Mouse (Mus musculus) forebrain, embryonic 15.5 days (tissue): ENCODE data around the gene Vps35l. TPM values are rescaled to one million over a fixed set of nuclear protein-coding genes. Genes with fewer than 3 reads are reported as not detected.

Experiments used
- ATAC-seq: fragments of 200-750 bp; cut with Nextera tagmentation; replicated peaks from 2 replicates; pipeline ENCODE4 v1.8.0; 2017; ENCODE audit warnings: mild to moderate bottlenecking, moderate TSS enrichment, moderate library complexity
- H3K27ac ChIP-seq: fragments of 300-500 bp; sonication (generic); replicated peaks from 2 replicates; pipeline ENCODE4 v1.5.1; 2015; ENCODE audit warnings: mild to moderate bottlenecking, inconsistent platforms
- H3K27me3 ChIP-seq: fragments of 300-500 bp; sonication (generic); 2 replicates; pipeline ENCODE4 v1.6.1; 2015; ENCODE audit warnings: inconsistent platforms
- H3K36me3 ChIP-seq: fragments of 300-500 bp; sonication (generic); 2 replicates; pipeline ENCODE4 v1.6.1; 2015; ENCODE audit warnings: mild to moderate bottlenecking, inconsistent platforms
- H3K4me1 ChIP-seq: fragments of 300-500 bp; sonication (generic); 2 replicates; pipeline ENCODE4 v1.6.1; 2015; ENCODE audit warnings: inconsistent platforms
- H3K4me2 ChIP-seq: fragments of 300-500 bp; sonication (generic); replicated peaks from 2 replicates; pipeline ENCODE4 v1.6.1; 2015; ENCODE audit warnings: mild to moderate bottlenecking, inconsistent platforms
- H3K4me3 ChIP-seq: fragments of 300-500 bp; sonication (generic); 2 replicates; pipeline ENCODE4 v1.5.1; 2015; ENCODE audit warnings: mild to moderate bottlenecking, inconsistent platforms
- H3K9ac ChIP-seq: fragments of 300-500 bp; sonication (generic); replicated peaks from 2 replicates; pipeline ENCODE4 v1.6.1; 2015; ENCODE audit warnings: mild to moderate bottlenecking, inconsistent platforms
- H3K9me3 ChIP-seq: fragments of 300-500 bp; sonication (generic); 2 replicates; pipeline ENCODE4 v1.6.1; 2016; ENCODE audit warnings: inconsistent platforms
- whole genome bisulfite sequencing: fragments of 180-500 bp; shearing (Covaris S2); methylation state at CpG from one replicate; pipeline ENCODE4 v1.1.7; 2015; ENCODE audit warnings: mixed read lengths; 5-methylcytosine and 5-hydroxymethylcytosine counted together
- polyA plus RNA-seq: library from polyadenylated mRNA; unstranded; fragments of >200 nt; fragmentation: Nextera tagmentation; extraction: Ambion mirVana; gene quantifications from 2 replicates; pipeline ENCODE4 v1.2.1, GENCODE M21; 2015

Vps35l gene
- polyA plus RNA-seq, 1 experiment from 2014 or later = 105 TPM

DNA sequence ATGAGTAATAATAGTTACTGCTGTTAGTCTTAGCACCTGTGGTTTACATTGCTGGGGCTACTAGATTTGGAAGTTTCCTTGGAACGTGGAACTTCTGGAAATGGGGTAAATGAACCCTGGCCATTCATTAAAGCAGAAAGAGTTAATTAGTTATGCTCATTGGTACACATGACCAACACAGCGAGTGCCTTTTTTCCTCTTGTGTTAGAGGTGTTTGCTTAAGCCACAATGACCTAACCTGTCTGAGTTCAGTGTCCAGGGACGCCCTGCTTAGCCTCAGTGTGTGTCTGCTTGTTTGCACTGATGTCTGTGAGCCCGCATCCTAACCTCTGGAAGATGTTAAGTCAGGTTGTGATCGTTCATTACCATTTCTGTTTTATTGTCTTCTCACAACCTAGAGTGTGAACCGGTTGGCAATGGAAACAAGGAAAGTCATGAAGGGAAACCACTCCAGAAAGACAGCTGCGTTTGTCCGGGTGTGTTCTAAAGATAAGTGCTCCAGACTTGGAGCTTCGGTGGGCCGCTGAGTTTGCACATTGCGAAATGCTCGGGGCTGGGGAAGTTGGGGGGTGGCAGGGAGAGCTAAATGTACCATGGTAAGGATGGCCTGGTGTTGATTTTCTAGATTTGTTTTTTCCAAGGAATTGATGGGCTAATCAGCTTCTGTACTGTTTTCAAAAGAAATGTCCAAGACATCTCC, 71.5 kb downstream of the Vps35l start:
- no peak for ATAC-seq
- Histone ChIP-seq H3K4me1 (peaks cover 6% of the 10 kb centered on the region; the same call in 1 of the 2 replicates), H3K9me3 (no peaks in the 10 kb centered on the region), H3K4me3 (no peak overlapping the region), H3K27me3 (no peaks in the 10 kb centered on the region), H3K27ac (no peak overlapping the region), H3K4me2 (no peak overlapping the region), H3K9ac (no peak overlapping the region), H3K36me3 (peaks cover 32% of the 10 kb centered on the region)
- 87% methylated on average over 12 of the region's 12 CpGs for WGBS

DNA sequence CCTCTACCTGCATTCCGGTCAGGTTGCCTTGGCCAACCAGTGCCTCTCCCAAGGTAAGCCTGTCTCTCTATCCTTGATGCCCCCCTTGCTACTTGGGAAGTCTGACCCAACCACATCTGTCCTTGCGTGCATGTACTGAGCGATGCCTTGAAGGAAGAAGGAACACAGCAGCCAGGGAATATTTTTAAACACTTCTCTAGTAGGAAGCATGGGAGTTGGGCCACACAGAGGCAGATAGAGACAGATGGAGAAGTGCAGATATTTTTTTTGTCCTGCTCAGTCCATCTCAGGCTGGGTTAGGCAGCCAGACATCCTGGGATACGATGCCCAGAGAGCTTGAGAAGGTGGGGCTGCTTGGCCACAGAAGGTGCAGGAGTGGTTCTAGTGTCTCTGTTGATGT, 73.6 kb downstream of the Vps35l start:
- Histone ChIP-seq H3K27me3 (no peaks in the 10 kb centered on the region), H3K4me1 (no peaks in the 10 kb centered on the region), H3K9ac (no peak overlapping the region), H3K4me3 (no peak overlapping the region), H3K9me3 (no peaks in the 10 kb centered on the region), H3K36me3 (peaks cover 47% of the 10 kb centered on the region), H3K27ac (no peak overlapping the region), H3K4me2 (no peak overlapping the region)
- no peak for ATAC-seq
- 92% methylated on average over 4 of the region's 4 CpGs for WGBS

DNA sequence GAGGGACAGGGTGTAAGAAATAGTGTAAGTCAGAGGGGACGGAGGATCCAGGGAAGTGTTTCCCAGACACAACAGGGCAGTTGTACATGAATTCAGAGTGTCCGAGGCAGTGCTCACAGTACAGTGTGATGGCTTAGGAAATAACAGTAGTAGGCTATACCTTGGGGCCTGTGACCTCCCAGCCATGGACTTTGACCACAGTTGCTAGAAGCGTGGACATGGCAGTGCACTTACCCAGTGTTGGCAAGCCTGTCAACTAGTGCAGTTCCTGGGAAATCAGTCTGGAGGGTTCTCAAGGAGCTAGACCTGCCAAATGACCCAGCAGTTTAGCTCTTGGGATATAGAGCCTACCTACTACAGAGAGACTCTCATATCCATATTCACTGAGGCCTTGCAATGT, 76.2 kb downstream of the Vps35l start:
- H3K4me2 ChIP-seq = no peak overlapping the region
- no peak for ATAC-seq
- no peaks in the 10 kb centered on the region for H3K27me3 ChIP-seq
- peaks cover 44% of the 10 kb centered on the region for H3K36me3 ChIP-seq
- no peaks in the 10 kb centered on the region for H3K9me3 ChIP-seq
- H3K9ac ChIP-seq = no peak overlapping the region
- H3K4me1 ChIP-seq = no peaks in the 10 kb centered on the region
- WGBS = 95% methylated on average over 3 of the region's 3 CpGs
- no peak overlapping the region for H3K27ac ChIP-seq
- no peak overlapping the region for H3K4me3 ChIP-seq

DNA sequence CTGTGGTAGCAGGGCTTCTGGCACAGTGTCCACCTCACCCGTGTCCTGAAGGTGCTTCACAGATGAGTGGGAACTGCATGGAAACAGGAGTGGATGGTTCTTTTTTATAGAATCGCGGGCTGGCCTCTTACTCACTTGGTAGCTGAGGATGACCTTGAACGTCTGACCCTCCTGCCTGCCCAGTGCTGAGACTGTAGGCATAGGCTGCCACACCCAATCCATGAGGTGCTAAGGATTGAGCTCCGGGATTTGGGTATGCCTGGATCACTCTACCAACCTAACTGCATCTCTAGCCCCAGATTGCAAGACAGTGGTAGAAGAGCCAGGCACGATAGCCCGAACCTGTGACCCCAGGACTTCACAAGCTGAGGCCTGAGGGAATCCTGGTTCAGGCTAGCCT, 77.7 kb downstream of the Vps35l start:
- 95% methylated on average over 7 of the region's 7 CpGs for WGBS
- Histone ChIP-seq H3K27me3 (no peaks in the 10 kb centered on the region), H3K4me2 (no peak overlapping the region), H3K36me3 (peaks cover 36% of the 10 kb centered on the region), H3K4me1 (no peaks in the 10 kb centered on the region), H3K4me3 (no peak overlapping the region), H3K9ac (no peak overlapping the region), H3K27ac (no peak overlapping the region), H3K9me3 (no peaks in the 10 kb centered on the region)
- ATAC-seq = no peak

DNA sequence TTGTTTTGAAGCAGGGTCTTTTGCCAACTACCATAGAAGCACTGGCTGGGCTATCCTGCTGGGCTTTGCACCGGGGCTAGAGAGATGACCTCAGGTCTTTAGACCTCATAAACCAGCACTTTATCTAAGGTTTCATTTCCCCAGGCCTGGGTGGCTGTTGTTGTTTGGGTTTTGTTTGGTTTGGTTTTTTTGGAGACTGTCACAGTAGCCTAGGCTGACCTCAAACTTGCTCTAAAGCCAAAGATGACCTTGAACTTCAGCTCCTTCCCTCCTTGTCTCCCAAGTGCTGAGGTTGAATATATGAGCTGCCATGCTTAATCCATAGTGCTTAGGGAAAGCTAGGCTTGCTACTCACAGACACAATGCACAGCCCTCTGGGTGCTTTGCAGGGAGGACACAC, 79.6 kb downstream of the Vps35l start:
- Histone ChIP-seq H3K4me1 (no peaks in the 10 kb centered on the region), H3K9ac (no peak overlapping the region), H3K9me3 (no peaks in the 10 kb centered on the region), H3K4me2 (no peak overlapping the region), H3K27me3 (no peaks in the 10 kb centered on the region), H3K27ac (no peak overlapping the region), H3K4me3 (no peak overlapping the region), H3K36me3 (peaks cover 25% of the 10 kb centered on the region; the same call in 1 of the 2 replicates)
- 80% methylated on average over 1 of the region's 1 CpGs for WGBS
- no peak for ATAC-seq

DNA sequence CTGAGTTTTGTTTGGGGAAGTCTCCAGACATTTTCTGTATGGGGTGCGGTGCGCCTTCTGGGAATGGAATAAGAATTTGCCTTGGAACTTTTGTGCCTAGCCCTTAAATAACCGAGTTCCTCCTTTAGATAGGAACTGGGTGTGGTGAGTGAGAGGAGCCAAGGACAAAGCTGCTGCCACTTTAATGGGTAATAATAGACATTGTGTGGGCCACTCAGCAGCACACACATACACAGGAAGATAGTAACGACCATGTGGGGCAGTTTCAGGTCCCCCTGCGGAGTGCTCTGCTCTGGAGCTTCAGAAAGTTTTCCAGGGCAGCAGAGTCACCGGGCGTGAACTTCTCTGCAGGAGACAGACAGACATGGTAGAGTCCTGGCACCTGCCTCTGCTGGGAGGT, 81.3 kb downstream of the Vps35l start:
- Histone ChIP-seq H3K36me3 (peaks cover 27% of the 10 kb centered on the region; the same call in 1 of the 2 replicates), H3K9me3 (no peaks in the 10 kb centered on the region), H3K27ac (no peak overlapping the region), H3K4me1 (no peaks in the 10 kb centered on the region), H3K9ac (no peak overlapping the region), H3K4me3 (no peak overlapping the region), H3K4me2 (no peak overlapping the region), H3K27me3 (no peaks in the 10 kb centered on the region)
- 73% methylated on average over 7 of the region's 7 CpGs for whole genome bisulfite sequencing
- no peak for ATAC-seq

DNA sequence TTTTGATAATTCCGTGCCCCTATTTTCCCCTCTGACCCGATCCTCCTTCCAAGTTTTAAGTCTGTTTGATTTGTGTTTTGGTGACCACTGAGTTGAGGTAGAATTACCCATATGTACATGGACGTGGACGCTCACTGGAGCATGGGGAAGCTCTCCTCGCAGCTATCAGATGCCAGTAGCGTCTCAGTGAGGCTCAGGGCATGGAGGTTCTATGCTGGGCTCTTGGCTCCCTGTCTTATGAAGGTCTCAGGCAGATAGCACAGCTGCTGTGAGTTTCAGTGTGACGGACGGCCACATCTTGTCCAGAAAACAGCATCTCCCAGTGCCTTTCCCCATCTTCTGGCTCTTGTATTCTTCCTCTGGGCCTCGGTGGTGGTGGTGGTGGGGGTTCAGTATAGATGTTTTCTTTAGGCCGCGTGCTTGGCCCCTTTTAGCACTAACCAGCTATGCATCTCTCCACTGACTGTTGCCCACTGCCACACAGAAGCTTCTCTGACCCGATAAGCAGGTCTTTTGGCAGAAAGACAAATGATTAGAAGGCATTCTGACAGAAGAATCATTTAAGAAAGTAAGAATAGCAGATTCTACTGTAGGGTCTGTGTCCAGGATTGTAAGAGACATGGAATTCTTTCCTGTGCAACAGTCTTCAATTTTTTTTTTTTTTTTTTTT, 82.0 kb downstream of the Vps35l start:
- Histone ChIP-seq H3K27me3 (no peaks in the 10 kb centered on the region), H3K9me3 (no peaks in the 10 kb centered on the region), H3K4me2 (no peak overlapping the region), H3K4me1 (no peaks in the 10 kb centered on the region), H3K36me3 (peaks cover 30% of the 10 kb centered on the region; the same call in 1 of the 2 replicates), H3K9ac (no peak overlapping the region), H3K4me3 (no peak overlapping the region), H3K27ac (no peak overlapping the region)
- ATAC-seq = no peak
- WGBS = 94% methylated on average over 12 of the region's 12 CpGs

DNA sequence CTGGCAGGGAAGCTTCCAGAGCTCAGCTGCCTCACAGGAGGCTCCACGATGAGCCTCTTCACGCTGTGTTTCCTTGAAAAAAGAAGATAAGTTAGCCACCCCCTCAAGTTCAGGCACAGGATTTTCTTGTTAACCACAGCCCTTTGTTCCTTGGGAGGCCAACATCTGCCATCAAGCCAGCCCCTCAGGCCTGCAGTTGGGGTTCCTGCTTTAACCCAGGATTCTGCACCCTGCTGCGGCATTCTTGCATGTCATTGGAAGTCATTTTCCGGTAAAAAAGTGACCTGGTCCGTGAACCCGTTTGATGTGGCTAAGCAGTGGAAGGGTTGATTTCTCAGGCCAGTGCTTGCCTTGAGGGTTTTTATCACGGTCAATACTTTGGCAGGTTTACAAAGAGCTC, 84.4 kb downstream of the Vps35l start:
- 59% methylated on average over 7 of the region's 7 CpGs for WGBS
- no peaks in the 10 kb centered on the region for H3K9me3 ChIP-seq
- no peaks in the 10 kb centered on the region for H3K27me3 ChIP-seq
- no peak overlapping the region for H3K9ac ChIP-seq
- ATAC-seq = no peak
- no peak overlapping the region for H3K27ac ChIP-seq
- H3K4me3 ChIP-seq = no peak overlapping the region
- peaks cover 19% of the 10 kb centered on the region for H3K36me3 ChIP-seq
- H3K4me1 ChIP-seq = peaks cover 3% of the 10 kb centered on the region; the same call in 1 of the 2 replicates
- H3K4me2 ChIP-seq = no peak overlapping the region

DNA sequence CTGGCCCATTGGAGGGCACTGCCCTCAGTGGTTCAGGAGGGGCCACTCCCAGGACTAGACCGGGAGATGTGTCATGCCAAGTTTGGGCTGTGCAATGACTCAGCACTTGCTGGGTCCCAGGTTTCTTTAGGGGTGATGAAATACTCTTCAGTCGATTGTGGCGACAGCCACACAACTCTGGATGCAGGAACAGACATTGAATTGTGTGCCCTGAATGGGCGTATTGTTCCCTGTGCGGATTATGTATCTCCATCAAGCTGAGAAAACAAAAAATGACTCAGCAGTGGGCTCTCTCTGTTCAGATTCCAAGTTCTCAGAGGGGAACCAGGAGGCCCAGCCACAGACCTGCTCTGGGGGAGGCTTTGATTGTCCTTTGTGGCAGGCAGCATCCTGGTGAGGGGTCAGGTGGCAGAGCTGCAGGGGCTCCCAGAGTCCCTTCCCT, 88.0 kb downstream of the Vps35l start:
- H3K27ac ChIP-seq = no peak overlapping the region
- ATAC-seq = no peak
- H3K36me3 ChIP-seq = peaks cover 17% of the 10 kb centered on the region
- H3K4me2 ChIP-seq = no peak overlapping the region
- H3K4me1 ChIP-seq = peaks cover 3% of the 10 kb centered on the region; the same call in 1 of the 2 replicates
- H3K27me3 ChIP-seq = no peaks in the 10 kb centered on the region
- no peaks in the 10 kb centered on the region for H3K9me3 ChIP-seq
- no peak overlapping the region for H3K4me3 ChIP-seq
- 11% methylated on average over 5 of the region's 5 CpGs for WGBS
- no peak overlapping the region for H3K9ac ChIP-seq

DNA sequence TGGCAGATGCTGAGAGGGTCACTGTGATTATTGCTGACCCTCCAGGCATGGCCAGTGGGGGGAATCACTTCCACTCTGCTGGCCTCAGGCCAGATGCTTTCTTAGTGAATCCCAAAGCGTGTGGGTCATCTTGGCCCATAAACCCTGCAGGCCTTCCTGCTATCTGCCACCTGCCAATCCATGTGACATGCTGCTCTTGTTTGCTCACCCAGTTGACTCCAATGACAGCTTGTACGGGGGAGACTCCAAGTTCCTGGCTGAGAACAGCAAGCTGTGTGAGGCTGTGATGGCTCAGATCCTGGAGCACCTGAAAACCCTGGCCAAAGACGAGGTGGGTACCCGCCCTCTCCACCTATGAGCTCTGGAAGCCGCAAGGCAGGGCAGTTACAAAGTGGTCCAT, 97.9 kb downstream of the Vps35l start:
- Histone ChIP-seq H3K9ac (no peak overlapping the region), H3K27me3 (no peaks in the 10 kb centered on the region), H3K9me3 (0 out of 2 replicates have a peak, but pooled peaks cover 3% of the 10 kb centered on the region), H3K36me3 (peaks cover 77% of the 10 kb centered on the region), H3K4me1 (peaks cover 19% of the 10 kb centered on the region), H3K4me2 (no peak overlapping the region), H3K4me3 (no peak overlapping the region), H3K27ac (no peak overlapping the region)
- WGBS = 92% methylated on average over 5 of the region's 5 CpGs
- no peak for ATAC-seq

DNA sequence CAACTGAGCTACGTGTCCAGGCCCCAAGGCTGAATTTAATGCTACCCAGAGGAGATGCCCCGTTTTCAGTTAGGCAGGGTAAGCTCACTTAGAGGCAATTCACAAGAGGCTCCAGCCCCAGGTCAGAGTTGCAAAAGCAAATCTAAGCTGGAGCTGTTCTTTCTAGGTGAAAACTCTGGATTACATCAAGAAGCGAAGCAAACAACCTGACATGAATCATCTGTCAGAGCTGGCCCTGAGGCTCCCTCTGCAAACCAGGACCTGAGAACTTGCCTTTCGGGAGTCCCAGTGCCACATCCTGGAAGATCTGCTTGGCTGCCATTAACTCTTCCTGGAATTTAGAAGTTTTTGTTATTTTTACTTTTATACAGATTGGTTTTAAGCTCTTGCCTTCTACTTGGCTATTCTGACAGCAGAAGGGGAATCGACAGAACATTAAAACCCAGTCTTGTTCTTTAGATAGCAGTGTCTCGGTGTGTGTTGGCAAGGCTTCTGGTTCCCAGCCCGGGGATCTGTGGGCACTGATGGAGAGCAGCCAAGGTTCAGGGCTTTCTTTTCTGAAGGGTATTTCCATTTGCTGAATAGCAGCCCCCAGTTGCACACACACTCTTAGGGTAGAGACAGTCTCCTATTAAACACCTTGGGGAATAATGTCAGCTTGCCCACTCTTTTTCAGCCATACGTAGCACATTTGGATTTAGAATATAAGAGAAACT, 101.2 kb downstream of the Vps35l start:
- Histone ChIP-seq H3K4me1 (peaks cover 19% of the 10 kb centered on the region), H3K4me3 (no peak overlapping the region), H3K27ac (peak overlapping the region; percentile 45), H3K27me3 (no peaks in the 10 kb centered on the region), H3K36me3 (peaks cover 87% of the 10 kb centered on the region), H3K4me2 (no peak overlapping the region), H3K9ac (no peak overlapping the region), H3K9me3 (0 out of 2 replicates have a peak, but pooled peaks cover 3% of the 10 kb centered on the region)
- peak; percentile 51 for ATAC-seq
- 52% methylated on average over 8 of the region's 8 CpGs for WGBS

DNA sequence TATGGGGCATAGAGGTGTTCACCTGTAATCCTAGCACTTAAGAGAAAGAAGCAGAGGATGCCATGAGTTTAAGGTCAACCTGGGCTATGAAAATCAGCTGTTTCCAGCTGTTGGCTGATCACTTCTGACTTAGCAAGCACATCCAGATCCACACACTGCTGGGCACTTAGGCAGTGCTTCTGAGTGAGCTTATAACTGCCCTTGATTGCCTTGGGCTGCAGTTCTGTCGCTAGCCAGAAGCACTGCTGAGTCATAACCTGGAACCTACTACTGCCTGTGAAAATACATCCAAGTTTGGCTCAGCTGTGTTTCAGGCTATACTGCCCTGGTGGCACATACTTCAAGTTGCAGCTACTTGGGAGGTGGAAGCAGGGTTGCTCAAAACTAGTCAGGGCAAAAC, 101.8 kb downstream of the Vps35l start:
- Histone ChIP-seq H3K9me3 (0 out of 2 replicates have a peak, but pooled peaks cover 3% of the 10 kb centered on the region), H3K36me3 (peaks cover 88% of the 10 kb centered on the region), H3K4me3 (no peak overlapping the region), H3K4me1 (peaks cover 19% of the 10 kb centered on the region), H3K27me3 (no peaks in the 10 kb centered on the region), H3K9ac (no peak overlapping the region), H3K4me2 (no peak overlapping the region), H3K27ac (no peak overlapping the region; the same call in 1 of the 2 replicates)
- peak; percentile 53; the same call in 1 of the 2 replicates for ATAC-seq
- 57% methylated on average over 1 of the region's 1 CpGs for WGBS
